Mouse (Mus musculus): ENCODE results near the gene Eif4g3. TPM values are rescaled to one million over a fixed set of nuclear protein-coding genes. Genes with fewer than 3 reads are reported as not detected.
A peak's percentile ranks its signal among the peaks of the same experiment; 100 is the strongest.

Eif4g3 gene
- polyA plus RNA-seq, 1 experiment from 2014 or later = 48.6 TPM

GRCm38 (mm10) chr4:137993291-137993758, 503 bp downstream of the Eif4g3 start:
- ATAC-seq (replicated peaks) = peak; percentile 94
- Histone ChIP-seq H3K36me3 (peaks cover 8% of the 10 kb centered on the region; the same call in 1 of the 2 replicates), H3K4me2 (replicated peaks) (peak overlapping the region; percentile 59), H3K4me3 (peak overlapping the region; percentile 77), H3K27me3 (no peaks in the 10 kb centered on the region), H3K9me3 (no peaks in the 10 kb centered on the region), H3K9ac (replicated peaks) (peak overlapping the region; percentile 89), H3K27ac (replicated peaks) (peak overlapping the region; percentile 93), H3K4me1 (peaks cover 36% of the 10 kb centered on the region)
- WGBS = under 1% methylated on average over 51 of the region's 59 CpGs

- ATAC-seq (replicated peaks) = peak; percentile 30
Measured at GRCm38 (mm10) chr4:137993821-137994561, 1.2 kb downstream of the Eif4g3 start.

DNA sequence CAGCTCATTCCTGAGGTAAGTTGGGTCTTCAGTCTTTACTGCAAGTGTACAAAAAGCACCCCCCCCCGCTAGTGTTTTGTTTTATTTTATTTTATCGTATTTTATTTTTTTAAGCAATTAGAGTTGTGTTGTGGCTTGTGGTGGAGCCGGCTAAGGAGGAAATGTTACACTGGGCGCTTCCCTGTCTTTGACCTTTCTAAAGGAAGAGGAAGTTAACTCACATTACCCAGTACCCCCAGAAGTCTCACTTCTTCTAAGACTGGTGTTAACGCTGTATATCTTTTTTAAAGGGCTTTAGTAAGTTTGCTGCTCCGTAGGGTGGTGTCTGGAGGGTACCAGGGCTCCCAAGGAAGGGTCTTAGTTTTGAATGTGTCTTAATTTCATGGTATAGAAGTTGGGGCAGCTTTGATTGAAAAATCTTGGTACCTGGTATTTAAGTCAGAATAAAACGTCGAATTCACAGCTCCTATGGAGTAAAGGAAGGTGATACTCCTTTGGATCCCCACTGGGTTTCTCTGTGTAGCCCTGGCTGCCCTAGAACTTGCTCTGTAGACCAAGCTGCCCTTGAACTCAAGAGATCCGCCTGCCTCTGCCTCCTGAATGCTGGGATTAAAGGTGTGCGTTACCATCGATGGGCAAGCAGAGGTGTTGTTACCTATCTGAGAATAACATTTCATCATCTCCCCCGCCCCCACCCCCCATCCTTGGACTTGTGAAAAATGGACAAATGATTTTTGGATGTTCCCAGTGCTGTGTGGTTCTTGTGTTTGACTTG, 1.9 kb downstream of the Eif4g3 start:
- Histone ChIP-seq H3K36me3 (peaks cover 23% of the 10 kb centered on the region), H3K27ac (replicated peaks) (peak overlapping the region; percentile 93; the same call in 1 of the 2 replicates), H3K9ac (replicated peaks) (peak overlapping the region; percentile 89), H3K4me3 (peak overlapping the region; percentile 77), H3K4me2 (replicated peaks) (peak overlapping the region; percentile 59), H3K9me3 (no peaks in the 10 kb centered on the region), H3K4me1 (peaks cover 38% of the 10 kb centered on the region), H3K27me3 (no peaks in the 10 kb centered on the region)
- WGBS = 44% methylated on average over 12 of the region's 12 CpGs
- ATAC-seq (replicated peaks) = no peak

More at GRCm38 (mm10) chr4:137993821-137994561, 1.2 kb downstream of the Eif4g3 start:
- Histone ChIP-seq H3K27me3 (no peaks in the 10 kb centered on the region), H3K4me3 (peak overlapping the region; percentile 77), H3K36me3 (peaks cover 15% of the 10 kb centered on the region), H3K27ac (replicated peaks) (peak overlapping the region; percentile 93), H3K4me1 (peaks cover 38% of the 10 kb centered on the region), H3K4me2 (replicated peaks) (peak overlapping the region; percentile 59), H3K9ac (replicated peaks) (peak overlapping the region; percentile 89), H3K9me3 (no peaks in the 10 kb centered on the region)
- WGBS = under 1% methylated on average over 42 of the region's 60 CpGs

DNA sequence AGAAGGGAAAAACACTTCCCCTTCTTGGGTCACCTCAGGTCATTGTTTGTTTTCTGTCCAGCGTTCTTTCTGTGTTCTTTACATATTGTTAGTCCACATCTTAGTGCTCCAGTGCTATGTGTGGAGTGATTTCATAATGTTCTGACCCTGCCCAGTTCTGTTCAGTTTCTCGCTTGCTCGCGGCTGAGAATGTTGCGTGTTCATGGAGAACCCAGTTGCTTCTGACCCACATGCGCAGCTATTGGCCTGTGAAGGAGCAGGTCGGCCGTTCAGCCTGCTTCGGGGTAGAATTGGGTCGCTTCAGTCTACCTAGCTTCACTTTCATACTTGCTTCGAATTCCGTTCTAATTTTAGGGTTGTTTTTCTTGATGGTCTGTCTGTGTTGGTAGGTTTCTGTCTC, 2.6 kb downstream of the Eif4g3 start:
- no peaks in the 10 kb centered on the region for H3K27me3 ChIP-seq
- peaks cover 42% of the 10 kb centered on the region for H3K4me1 ChIP-seq
- 75% methylated on average over 12 of the region's 12 CpGs for WGBS
- H3K4me2 ChIP-seq (replicated peaks) = peak overlapping the region; percentile 59
- ATAC-seq (replicated peaks) = no peak
- H3K4me3 ChIP-seq = peak overlapping the region; percentile 77
- peaks cover 23% of the 10 kb centered on the region for H3K36me3 ChIP-seq
- H3K9me3 ChIP-seq = no peaks in the 10 kb centered on the region
- peak overlapping the region; percentile 27 for H3K9ac ChIP-seq (replicated peaks)
- H3K27ac ChIP-seq (replicated peaks) = no peak overlapping the region

GRCm38 (mm10) chr4:137998232-137998631, 5.4 kb downstream of the Eif4g3 start:
- H3K4me1 ChIP-seq = peaks cover 44% of the 10 kb centered on the region
- no peak overlapping the region for H3K9ac ChIP-seq (replicated peaks)
- no peaks in the 10 kb centered on the region for H3K9me3 ChIP-seq
- no peak overlapping the region for H3K27ac ChIP-seq (replicated peaks)
- H3K27me3 ChIP-seq = no peaks in the 10 kb centered on the region
- peaks cover 23% of the 10 kb centered on the region for H3K36me3 ChIP-seq
- no peak overlapping the region for H3K4me3 ChIP-seq
- no peak overlapping the region for H3K4me2 ChIP-seq (replicated peaks)
- no peak for ATAC-seq (replicated peaks)
- WGBS = 69% methylated on average over 4 of the region's 4 CpGs

DNA sequence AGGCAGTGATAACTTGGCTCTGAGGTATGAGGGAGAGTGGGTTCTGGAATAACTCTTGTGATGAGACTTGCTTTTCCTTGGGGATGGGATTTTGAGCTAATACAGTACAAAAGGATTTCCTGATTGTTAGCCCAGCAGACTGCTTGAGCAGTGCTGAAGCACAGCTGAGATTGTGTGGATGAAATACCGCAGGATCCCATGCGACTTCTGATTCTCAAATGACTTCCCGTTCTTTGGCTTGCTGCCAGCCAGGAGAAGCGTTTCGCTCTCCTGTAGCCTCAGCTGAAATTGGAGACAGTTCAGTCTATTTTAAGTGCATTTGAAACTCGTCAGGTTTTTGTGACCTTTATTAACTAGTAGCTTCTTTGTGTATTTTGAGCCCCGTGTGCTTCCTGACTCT, 7.9 kb downstream of the Eif4g3 start:
- peaks cover 30% of the 10 kb centered on the region for H3K4me1 ChIP-seq
- H3K36me3 ChIP-seq = peaks cover 24% of the 10 kb centered on the region
- no peak overlapping the region for H3K4me2 ChIP-seq (replicated peaks)
- no peak overlapping the region for H3K9ac ChIP-seq (replicated peaks)
- H3K9me3 ChIP-seq = no peaks in the 10 kb centered on the region
- no peak overlapping the region; the same call in 1 of the 2 replicates for H3K27ac ChIP-seq (replicated peaks)
- 31% methylated on average over 7 of the region's 7 CpGs for WGBS
- H3K27me3 ChIP-seq = no peaks in the 10 kb centered on the region
- no peak overlapping the region for H3K4me3 ChIP-seq
- no peak for ATAC-seq (replicated peaks)

DNA sequence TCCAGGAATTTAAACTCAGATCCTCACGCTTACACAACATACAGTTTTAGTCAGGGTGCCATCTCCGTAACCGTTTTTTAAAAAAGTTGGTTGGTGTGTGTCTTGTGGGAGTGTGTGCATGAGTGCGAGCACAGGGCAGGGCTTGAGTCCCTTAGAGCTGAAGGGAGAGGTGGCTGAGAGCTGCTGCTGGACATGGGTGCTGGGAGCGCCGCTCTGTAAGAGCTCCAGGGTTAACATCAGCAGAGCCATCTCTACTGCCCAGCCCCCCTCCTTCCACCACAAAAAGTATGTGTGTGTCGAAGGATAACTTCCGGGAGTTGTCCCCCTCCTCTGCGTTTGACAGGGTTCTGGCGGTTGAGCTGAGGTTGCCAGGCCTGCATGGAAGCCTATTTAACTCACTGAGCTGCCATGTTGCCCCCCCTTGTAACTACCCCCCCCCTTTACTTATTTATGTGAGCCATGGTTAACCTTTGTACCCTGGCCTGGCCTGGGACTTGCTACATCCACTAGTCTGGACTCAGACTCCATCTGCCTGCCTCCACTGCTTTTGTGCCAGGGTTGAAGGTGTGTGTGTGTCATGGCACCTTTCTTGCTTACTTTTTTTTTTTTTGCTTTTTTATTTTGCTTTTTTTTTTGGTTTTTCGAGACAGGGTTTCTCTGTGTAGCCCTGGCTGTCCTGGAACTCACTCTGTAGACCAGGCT, 11.2 kb downstream of the Eif4g3 start:
- ATAC-seq (replicated peaks) = no peak
- no peaks in the 10 kb centered on the region for H3K9me3 ChIP-seq
- peaks cover 12% of the 10 kb centered on the region for H3K4me1 ChIP-seq
- H3K4me3 ChIP-seq = no peak overlapping the region
- peaks cover 13% of the 10 kb centered on the region for H3K36me3 ChIP-seq
- H3K27ac ChIP-seq (replicated peaks) = no peak overlapping the region
- H3K27me3 ChIP-seq = no peaks in the 10 kb centered on the region
- H3K9ac ChIP-seq (replicated peaks) = no peak overlapping the region
- no peak overlapping the region for H3K4me2 ChIP-seq (replicated peaks)
- WGBS = 90% methylated on average over 11 of the region's 11 CpGs

DNA sequence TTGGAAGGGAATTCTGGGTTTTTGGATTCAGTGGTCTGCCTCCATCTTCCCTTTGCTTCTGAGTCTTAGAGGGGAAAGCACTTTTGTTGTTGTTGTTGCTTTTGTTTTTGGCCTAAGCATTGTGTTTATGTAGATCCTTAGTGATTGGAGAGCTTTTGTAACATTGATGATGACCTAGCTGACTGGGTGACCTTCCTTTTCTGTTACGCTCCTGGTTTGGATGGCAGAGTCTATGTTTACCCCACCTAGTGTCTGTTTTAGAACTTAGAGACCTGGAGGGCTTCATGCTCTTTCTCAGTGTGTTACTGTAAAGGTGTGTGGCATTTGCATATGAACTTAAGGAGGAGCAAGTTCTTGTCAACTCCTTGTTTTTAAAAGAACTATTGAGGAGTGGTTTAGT, 13.0 kb downstream of the Eif4g3 start:
- Histone ChIP-seq H3K36me3 (peaks cover 6% of the 10 kb centered on the region; the same call in 1 of the 2 replicates), H3K4me3 (no peak overlapping the region), H3K27ac (replicated peaks) (no peak overlapping the region), H3K4me1 (peaks cover 4% of the 10 kb centered on the region), H3K9ac (replicated peaks) (no peak overlapping the region), H3K27me3 (no peaks in the 10 kb centered on the region), H3K9me3 (no peaks in the 10 kb centered on the region), H3K4me2 (replicated peaks) (no peak overlapping the region)
- ATAC-seq (replicated peaks) = no peak
- 87% methylated on average over 1 of the region's 1 CpGs for WGBS

DNA sequence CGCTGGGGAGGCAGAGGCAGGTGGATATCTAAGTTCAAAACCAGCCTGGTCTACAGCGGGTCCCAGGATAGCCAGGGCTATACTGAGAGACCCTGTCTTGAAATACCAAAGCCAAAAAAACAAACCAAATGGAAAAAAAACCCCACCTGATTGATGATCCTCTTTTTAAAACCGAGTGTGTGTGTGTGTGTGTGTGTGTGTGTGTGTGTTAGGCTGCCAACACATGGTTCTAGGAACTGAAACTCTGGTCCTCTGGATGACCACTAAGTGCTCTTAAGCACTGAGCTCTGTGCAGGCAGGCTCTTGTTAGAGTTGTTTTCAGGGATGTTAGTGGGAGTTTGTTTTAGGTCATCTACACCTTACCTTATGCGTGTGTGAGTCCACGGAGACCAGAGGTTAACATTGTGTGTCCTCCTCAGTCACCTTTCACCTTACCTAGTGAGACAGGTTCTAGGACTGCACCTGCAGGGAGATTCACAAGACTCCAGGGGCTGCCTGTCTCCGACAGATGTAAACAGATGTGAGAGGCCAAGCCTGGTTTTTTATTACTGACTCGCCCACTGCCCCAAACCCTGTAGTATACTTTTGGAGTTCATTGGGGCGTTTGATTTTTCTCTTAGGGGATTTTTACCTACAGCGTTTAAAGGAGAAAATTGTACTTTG, 14.3 kb downstream of the Eif4g3 start:
- Histone ChIP-seq H3K9ac (replicated peaks) (no peak overlapping the region), H3K4me3 (no peak overlapping the region), H3K27me3 (no peaks in the 10 kb centered on the region), H3K27ac (replicated peaks) (no peak overlapping the region), H3K4me2 (replicated peaks) (no peak overlapping the region), H3K9me3 (no peaks in the 10 kb centered on the region), H3K4me1 (peaks cover 14% of the 10 kb centered on the region), H3K36me3 (peaks cover 6% of the 10 kb centered on the region; the same call in 1 of the 2 replicates)
- 90% methylated on average over 9 of the region's 9 CpGs for WGBS
- no peak for ATAC-seq (replicated peaks)

DNA sequence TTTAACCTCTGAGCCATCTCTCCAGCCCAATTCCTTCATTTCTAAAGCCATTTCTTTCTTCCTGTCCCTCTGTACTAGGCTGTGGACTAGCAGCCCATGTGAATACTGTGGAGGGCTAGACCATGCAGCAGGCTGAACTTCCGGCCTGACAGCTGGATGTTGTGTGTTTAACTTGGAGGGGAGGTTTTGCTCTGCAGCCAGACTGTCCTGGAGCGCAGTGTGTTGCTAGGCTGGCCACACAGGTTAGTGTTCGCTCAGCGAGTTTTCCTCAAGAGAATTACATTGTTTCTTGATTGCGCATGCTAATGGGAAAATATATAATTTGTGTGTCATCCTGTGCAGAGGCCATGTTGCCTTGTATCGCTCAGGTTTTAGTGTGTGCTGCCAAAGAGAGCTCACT, 15.8 kb downstream of the Eif4g3 start:
- ATAC-seq (replicated peaks) = no peak
- WGBS = 93% methylated on average over 6 of the region's 6 CpGs
- Histone ChIP-seq H3K36me3 (peaks cover 6% of the 10 kb centered on the region; the same call in 1 of the 2 replicates), H3K4me3 (no peak overlapping the region), H3K4me1 (peaks cover 14% of the 10 kb centered on the region), H3K4me2 (replicated peaks) (no peak overlapping the region), H3K27me3 (no peaks in the 10 kb centered on the region), H3K9me3 (no peaks in the 10 kb centered on the region), H3K27ac (replicated peaks) (no peak overlapping the region), H3K9ac (replicated peaks) (no peak overlapping the region)

DNA sequence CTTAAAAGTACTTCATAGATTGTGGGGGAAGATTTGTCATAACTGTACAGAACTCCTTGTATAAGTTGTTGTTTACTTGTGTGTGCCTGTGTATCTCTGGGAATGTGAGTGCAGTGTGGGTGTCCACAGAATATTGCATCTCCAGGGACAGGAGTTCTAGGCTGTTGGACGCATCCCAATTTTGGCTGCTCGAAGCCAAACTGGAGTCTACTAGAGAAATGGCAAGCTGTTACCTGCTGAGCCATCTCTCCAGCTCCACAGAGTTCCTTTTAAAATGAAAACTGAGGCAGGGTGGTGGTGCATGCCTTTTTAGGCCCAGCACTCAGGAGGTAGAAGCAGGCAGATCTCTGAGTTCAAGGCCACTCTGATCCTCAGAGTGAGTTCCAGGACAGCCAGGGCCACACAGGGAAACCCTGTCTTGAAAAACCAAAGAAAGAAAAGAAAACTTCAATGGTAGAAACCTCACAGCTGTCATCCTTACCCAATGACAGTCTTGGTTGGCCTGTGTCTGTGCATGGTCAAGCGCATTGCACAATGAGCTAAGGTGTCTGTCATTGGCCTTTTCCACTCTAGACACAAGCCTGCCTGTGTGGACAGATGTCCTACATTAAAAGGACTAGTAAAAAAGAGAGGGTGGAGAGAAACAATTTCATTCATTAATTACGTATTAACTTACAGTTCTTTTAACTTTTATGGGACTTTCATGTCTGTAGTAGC, 17.1 kb downstream of the Eif4g3 start:
- WGBS = 87% methylated on average over 4 of the region's 4 CpGs
- H3K9ac ChIP-seq (replicated peaks) = no peak overlapping the region
- no peaks in the 10 kb centered on the region for H3K9me3 ChIP-seq
- no peak for ATAC-seq (replicated peaks)
- H3K4me1 ChIP-seq = peaks cover 14% of the 10 kb centered on the region
- H3K36me3 ChIP-seq = peaks cover 16% of the 10 kb centered on the region
- H3K4me3 ChIP-seq = no peak overlapping the region
- H3K27ac ChIP-seq (replicated peaks) = no peak overlapping the region
- no peak overlapping the region for H3K4me2 ChIP-seq (replicated peaks)
- no peaks in the 10 kb centered on the region for H3K27me3 ChIP-seq

All from forebrain, embryonic 15.5 days (tissue).